Mouse (Mus musculus) liver, postnatal 0 days (tissue): ENCODE results near the gene Tnfsf15.

Source experiments
- CTCF ChIP-seq: sonication (generic); IDR thresholded peaks from 2 replicates; pipeline ENCODE4 v1.5.1; 2016; ENCODE audit warnings: antibody characterized with exemption, low read depth
- EP300 ChIP-seq: IDR thresholded peaks from 2 replicates; pipeline ENCODE4 v1.6.1; 2016; ENCODE audit warnings: antibody characterized with exemption, low read depth, mild to moderate bottlenecking

GRCm38 (mm10) chr4:63706279-63706971 lies 38.5 kb downstream of the Tnfsf15 start:
- TF ChIP-seq CTCF (no peak), EP300 (no peak)
